Mouse (Mus musculus) neutrophil, adult 65 days (primary cell): ENCODE measurements around the gene Me1. TPM values are rescaled to one million over a fixed set of nuclear protein-coding genes. Genes with fewer than 3 reads are reported as not detected.

Experiments used
- total RNA-seq: library from RNA; stranded (reverse); gene quantifications from 2 replicates; pipeline ENCODE4 v1.2.4, GENCODE M21; 2023

The Me1 gene
- total RNA-seq = not detected in 2 replicates

DNA sequence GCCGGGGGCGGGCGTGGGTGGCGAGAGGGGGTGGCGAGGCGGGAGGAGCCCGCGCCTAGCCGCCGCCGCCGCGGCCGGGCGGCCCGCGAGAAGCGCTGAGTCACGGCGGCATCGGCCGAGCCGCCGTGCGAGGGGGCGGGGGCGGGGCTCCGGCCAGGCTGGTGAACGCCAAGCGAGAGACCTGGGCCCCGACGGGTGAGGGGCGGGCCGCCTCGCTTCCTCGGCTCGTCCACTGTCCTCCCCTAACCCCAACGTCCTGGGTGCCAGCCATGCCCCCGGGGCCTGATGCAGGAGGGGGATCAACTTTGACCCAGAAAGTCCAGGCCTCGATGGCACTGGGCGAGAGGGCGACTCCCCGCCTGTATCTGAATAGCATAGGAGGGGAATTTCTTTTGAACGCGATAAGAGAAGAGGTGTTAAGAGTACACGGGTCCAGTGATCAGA is at the start of gene Me1:
Gene Me1, minus strand, starts transcription at position 136 of the 444 bp plus-strand sequence.

DNA sequence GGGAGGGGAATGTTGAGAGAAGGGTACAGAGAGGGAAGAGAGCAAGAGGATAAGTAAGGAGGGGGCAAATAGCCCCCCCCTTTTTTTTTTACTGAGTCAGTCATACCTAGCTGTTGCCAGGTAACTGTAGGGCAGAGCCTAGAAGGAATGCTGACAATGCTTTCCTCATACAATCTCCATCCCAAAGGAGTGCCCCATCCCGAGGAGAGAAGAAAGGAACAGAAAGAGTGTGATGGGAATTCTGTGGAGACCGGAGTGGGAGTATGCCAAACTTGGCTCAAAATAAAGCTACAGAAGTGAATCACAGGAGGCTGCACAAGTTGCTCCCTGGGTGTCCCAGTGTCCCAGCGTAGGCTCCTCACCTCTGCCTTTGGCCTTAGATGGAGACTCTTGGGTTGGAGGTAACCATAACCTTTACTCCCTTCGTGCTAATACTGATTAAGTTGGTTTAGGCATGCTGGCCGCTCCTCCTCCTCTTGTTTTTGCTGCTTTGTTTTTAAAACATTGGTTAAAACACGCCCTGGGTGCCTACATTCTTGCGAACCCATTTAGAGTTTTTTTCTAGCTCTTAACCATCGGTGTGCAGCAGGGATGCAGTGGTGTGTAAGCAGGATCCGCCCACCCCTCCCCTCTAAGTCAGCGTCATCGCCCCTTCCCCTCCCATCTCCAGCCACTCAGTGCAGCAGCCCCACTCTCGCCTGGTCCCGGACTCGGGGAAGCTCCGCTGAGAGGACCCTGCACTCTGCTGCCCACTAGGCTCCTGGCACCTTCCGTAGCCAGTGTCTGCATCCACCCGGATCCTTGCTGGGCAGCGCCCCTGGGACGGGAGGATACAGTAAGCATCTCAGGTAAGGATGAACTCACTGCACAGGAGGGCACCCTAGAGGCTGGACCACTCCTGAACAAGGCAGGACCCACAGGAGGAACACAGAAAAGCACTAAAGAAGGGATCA is 47.5 kb upstream of the Me1 start, which contains the start of gene Prss35:
Gene Prss35, plus strand, starts transcription at position 691 of the 953 bp plus-strand sequence.

GRCm38 (mm10) chr9:86571540-86572135 is 124.1 kb downstream of the Me1 start, which contains the start of the genes Pgm3 and Rwdd2a:
Pgm3 (minus strand) TSS chr9:86571842.
Rwdd2a (plus strand) TSS chr9:86571991.

Other genes starting within 250 kb of the Me1 start
- gene Ube2cbp, start 231.0 kb downstream of the Me1 start, total RNA-seq = 0.76 and 0.93 TPM in 2 replicates
- 28.6 and 37.2 TPM in 2 replicates for gene Dop1a, start 228.8 kb downstream of the Me1 start, total RNA-seq
- gene Pgm3, start 124.1 kb downstream of the Me1 start, total RNA-seq = 6.2 and 7.0 TPM in 2 replicates
- 1.4 and 1.5 TPM in 2 replicates for gene Rwdd2a, start 124.0 kb downstream of the Me1 start, total RNA-seq
- gene Prss35, start 47.7 kb upstream of the Me1 start, total RNA-seq = 0.38 and 0.39 TPM in 2 replicates
- not detected in 2 replicates for gene Snap91, start 184.7 kb upstream of the Me1 start, total RNA-seq